ENCODE assay signal across 8 mouse cellular contexts in genomic region chr7:28372251-28373108, GRCm38 (mm10). TPM values are rescaled to one million over a fixed set of nuclear protein-coding genes. Genes with fewer than 3 reads are reported as not detected.
DNase-seq lines count a peak whose midpoint lies in the region; ATAC-seq lines count a peak whose summit lies in the region.

Gene Plekhg2 (minus strand): TSS chr7:28372599.

- DNase-seq in NIH3T3 (ENCODE audit: low read depth) = peak; percentile 100
- peak; percentile 95 for DNase-seq in cerebellum, postnatal 10 days
- DNase-seq in frontal cortex, postnatal 10 days (ENCODE audit: low spot score in 2 of 2) = peak; percentile 91 to 94
- peak; percentile 96 for DNase-seq in layer of hippocampus, postnatal 14 days (ENCODE audit: low spot score in 2 of 2)
- peak; percentile 99 for DNase-seq in lung, postnatal 14 days
- DNase-seq in retina, adult 2 months (ENCODE audit: low read depth, low spot score) = peak; percentile 92
- DNase-seq in thymus, postnatal 36 days = peak; percentile 97 to 98

- no peaks in the 10 kb centered on the region for H3K9me3 ChIP-seq in hindbrain, embryonic 12.5 days (replicated peaks)

- peaks cover 41% of the 10 kb centered on the region for H3K4me1 ChIP-seq in hindbrain, embryonic 12.5 days

- peak within 1 kb of the TSS; percentile 81 for H3K4me3 ChIP-seq in hindbrain, embryonic 12.5 days

- under 1% methylated on average over 58 of the region's 66 CpGs for WGBS in hindbrain, embryonic 12.5 days

- H3K9ac ChIP-seq in hindbrain, embryonic 12.5 days = peak within 1 kb of the TSS; percentile 88

- no peaks in the 10 kb centered on the region for H3K27me3 ChIP-seq in hindbrain, embryonic 12.5 days

- H3K36me3 ChIP-seq in hindbrain, embryonic 12.5 days = peaks cover 13% of the 10 kb centered on the region

- peak within 1 kb of the TSS; percentile 90 for H3K27ac ChIP-seq in hindbrain, embryonic 12.5 days

- peak within 1 kb of the TSS; percentile 57 for H3K4me2 ChIP-seq in hindbrain, embryonic 12.5 days (replicated peaks)

- ATAC-seq in hindbrain, embryonic 12.5 days (ENCODE audit: low FRiP score) = peak; percentile 80

RNA-seq across cellular contexts. Expression of gene Plekhg2, which starts in this region (rescaled TPM):
- 71.7 and 74.9 TPM in 2 replicates for polyA plus RNA-seq in hindbrain, embryonic 12.5 days (2016; fragmentation: Nextera tagmentation; extraction: Ambion mirVana)
- 10 to 100 TPM; 11.6 to 12.3 TPM for total RNA-seq in layer of hippocampus, postnatal 14 days (2021)

Comparison
In these comparisons a context has a peak if more than half of its experiments do, and no peak if none do; other contexts are left out.
1. Peak in every context shown above with its lines: DNase-seq, ATAC-seq, H3K4me3 ChIP-seq and H3K27ac ChIP-seq.